Mouse (Mus musculus) limb, embryonic 11.5 days (tissue): ENCODE data around the gene Rhbdd2. TPM values are rescaled to one million over a fixed set of nuclear protein-coding genes. Genes with fewer than 3 reads are reported as not detected.

Source experiments
- ATAC-seq: fragments of 200-750 bp; cut with Nextera tagmentation; 2 replicates; pipeline ENCODE4 v1.8.0; 2017; ENCODE audit warnings: low read depth; ENCODE audit not compliant: insufficient number of reproducible peaks, low FRiP score, low TSS enrichment
- DNase-seq: peaks from one replicate; pipeline ENCODE4 v3.0.0-alpha.2; 2015; ENCODE audit warnings: low spot score
- H3K27ac ChIP-seq: fragments of 300-500 bp; sonication (generic); replicated peaks from 2 replicates; pipeline ENCODE4 v1.5.1; 2014; ENCODE audit warnings: low read depth, mild to moderate bottlenecking, low read length
- H3K27me3 ChIP-seq: fragments of 300-500 bp; sonication (generic); 2 replicates; pipeline ENCODE4 v1.6.1; 2014; ENCODE audit warnings: mild to moderate bottlenecking, low read length, mixed read lengths; ENCODE audit not compliant: control insufficient read depth, insufficient read depth
- H3K36me3 ChIP-seq: fragments of 300-500 bp; sonication (generic); 2 replicates; pipeline ENCODE4 v1.6.1; 2014; ENCODE audit warnings: mild to moderate bottlenecking, low read length, moderate library complexity, mixed read lengths; ENCODE audit not compliant: control insufficient read depth, insufficient read depth
- H3K4me1 ChIP-seq: fragments of 300-500 bp; sonication (generic); 2 replicates; pipeline ENCODE4 v1.6.1; 2014; ENCODE audit warnings: low read length, mixed read lengths; ENCODE audit not compliant: control insufficient read depth, insufficient read depth
- H3K4me2 ChIP-seq: fragments of 300-500 bp; sonication (generic); 2 replicates; pipeline ENCODE4 v1.6.1; 2014; ENCODE audit warnings: low read depth, mild to moderate bottlenecking, moderate library complexity; ENCODE audit not compliant: severe bottlenecking
- H3K4me3 ChIP-seq: fragments of 300-500 bp; sonication (generic); 2 replicates; pipeline ENCODE4 v1.5.1; 2014; ENCODE audit warnings: low read depth, low read length
- H3K9ac ChIP-seq: fragments of 300-500 bp; sonication (generic); 2 replicates; pipeline ENCODE4 v1.6.1; 2014; ENCODE audit warnings: mild to moderate bottlenecking, low read length
- H3K9me3 ChIP-seq: fragments of 300-500 bp; sonication (generic); 2 replicates; pipeline ENCODE4 v1.6.1; 2016; ENCODE audit warnings: low read length; ENCODE audit not compliant: control insufficient read depth
- WGBS: fragments of 180-500 bp; shearing (Covaris S2); extraction: QIAGEN DNeasy Blood & Tissue Kit; methylation state at CpG from one replicate; pipeline ENCODE4 v1.1.7; 2014; 5-methylcytosine and 5-hydroxymethylcytosine counted together
- polyA plus RNA-seq: library from polyadenylated mRNA; unstranded; fragments of >200 nt; fragmentation: Nextera tagmentation; extraction: Ambion mirVana; gene quantifications from 2 replicates; pipeline ENCODE4 v1.2.1, GENCODE M21; 2014

Gene Rhbdd2
- polyA plus RNA-seq, 1 experiment from 2014 or later: 55.3 TPM

DNA sequence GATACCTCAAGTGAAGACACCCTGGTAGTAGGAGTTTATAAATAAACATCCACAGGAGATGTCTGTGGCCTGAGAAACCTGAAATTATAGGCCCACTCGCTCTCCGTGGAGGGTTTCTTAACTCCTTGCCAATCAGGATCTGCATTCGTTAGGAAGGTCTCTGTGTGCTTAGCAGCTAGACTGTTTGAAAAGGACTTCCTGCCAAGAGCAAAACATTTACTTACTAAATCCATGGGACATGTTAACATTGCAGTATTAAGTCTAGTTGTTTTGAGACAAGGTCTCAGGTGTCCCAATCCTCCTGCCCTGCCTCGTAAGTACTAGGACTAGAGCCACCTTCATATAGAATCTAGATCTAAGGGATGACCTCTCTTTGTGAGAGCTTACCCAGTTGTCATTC, 58.8 kb downstream of the Rhbdd2 start:
- Histone ChIP-seq H3K4me2 (no peak overlapping the region), H3K4me3 (no peak overlapping the region), H3K9ac (no peak overlapping the region), H3K27me3 (no peaks in the 10 kb centered on the region), H3K36me3 (no peaks in the 10 kb centered on the region), H3K27ac (no peak overlapping the region), H3K4me1 (peaks cover 10% of the 10 kb centered on the region), H3K9me3 (no peaks in the 10 kb centered on the region)
- 92% methylated on average over 4 of the region's 4 CpGs for WGBS
- DNase-seq (no peak), ATAC-seq (no peak)

DNA sequence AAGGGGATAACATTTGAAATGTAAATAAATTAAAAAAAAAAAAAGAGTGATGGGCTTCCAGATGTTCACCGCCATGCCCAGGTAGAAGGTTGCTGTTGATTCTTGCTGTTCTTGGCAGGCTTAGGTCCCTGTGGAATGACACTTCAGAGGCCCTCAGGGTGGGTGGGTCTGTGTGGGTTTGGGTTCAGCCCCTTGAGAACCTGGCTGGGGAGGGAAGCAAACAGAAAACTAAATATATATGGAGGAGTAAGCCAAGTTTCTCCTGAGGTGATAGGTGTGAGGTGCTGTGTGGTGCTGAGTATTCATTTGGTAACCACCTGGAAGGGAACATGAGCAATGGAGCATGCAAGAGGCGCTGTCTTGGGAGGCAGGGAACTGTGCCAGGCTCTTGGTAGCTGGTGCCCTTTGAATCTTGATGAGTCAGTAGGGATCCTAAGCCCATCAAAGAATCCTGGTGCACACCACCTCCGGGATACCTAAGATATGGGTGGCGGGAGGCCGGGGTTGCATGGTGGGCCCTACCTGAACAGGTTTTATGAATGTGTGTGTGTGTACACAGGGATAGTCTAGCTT, 60.9 kb downstream of the Rhbdd2 start:
- 97% methylated on average over 5 of the region's 5 CpGs for WGBS
- H3K27ac ChIP-seq: no peak overlapping the region
- no peak overlapping the region for H3K9ac ChIP-seq
- no peak for DNase-seq
- H3K36me3 ChIP-seq: no peaks in the 10 kb centered on the region
- H3K4me1 ChIP-seq: peaks cover 10% of the 10 kb centered on the region
- no peaks in the 10 kb centered on the region for H3K27me3 ChIP-seq
- H3K4me2 ChIP-seq: no peak overlapping the region
- H3K4me3 ChIP-seq: no peak overlapping the region
- ATAC-seq: no peak
- no peaks in the 10 kb centered on the region for H3K9me3 ChIP-seq

DNA sequence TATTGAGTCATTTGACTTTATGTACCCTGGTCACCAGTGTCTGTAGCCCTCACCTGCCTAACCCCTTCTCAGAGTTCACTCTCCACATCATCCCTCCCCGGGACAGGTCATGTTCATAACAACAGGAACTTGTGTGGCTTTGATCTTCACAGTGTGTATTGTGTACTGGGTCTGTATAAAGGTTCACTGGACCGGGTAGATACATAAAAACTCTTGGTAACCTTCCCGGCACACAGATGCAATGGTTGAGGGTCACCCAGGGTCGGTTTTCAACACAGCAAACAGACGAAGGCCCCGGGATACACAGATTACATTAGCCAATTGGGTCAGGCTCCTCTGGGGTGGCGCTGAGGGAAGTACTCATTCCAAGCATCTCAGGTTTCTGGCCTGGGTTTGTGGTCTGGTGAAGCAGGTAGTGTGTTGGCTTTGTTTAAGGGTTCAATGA, 62.9 kb downstream of the Rhbdd2 start:
- no peaks in the 10 kb centered on the region for H3K27me3 ChIP-seq
- no peak overlapping the region for H3K4me3 ChIP-seq
- WGBS: 58% methylated on average over 7 of the region's 7 CpGs
- H3K27ac ChIP-seq: 0 out of 2 replicates have a peak overlapping the region, but pooled peaks have one; percentile 21
- H3K4me1 ChIP-seq: peaks cover 4% of the 10 kb centered on the region; the same call in 1 of the 2 replicates
- ATAC-seq (no peak), DNase-seq (no peak)
- H3K4me2 ChIP-seq: no peak overlapping the region
- H3K9ac ChIP-seq: no peak overlapping the region
- H3K36me3 ChIP-seq: peaks cover 2% of the 10 kb centered on the region; the same call in 1 of the 2 replicates
- H3K9me3 ChIP-seq: no peaks in the 10 kb centered on the region

Other genes with a start within 250 kb of the Rhbdd2 start
- 21.4 and 21.8 TPM in 2 replicates for gene Pom121, start 238.1 kb upstream of the Rhbdd2 start, polyA plus RNA-seq
- 35.2 and 39.4 TPM in 2 replicates for gene Hip1, start 87.5 kb upstream of the Rhbdd2 start, polyA plus RNA-seq
- not detected in 2 replicates for gene Ccl26, start 69.0 kb upstream of the Rhbdd2 start, polyA plus RNA-seq
- 0.37 and 1.3 TPM in 2 replicates for gene Ccl24, start 59.6 kb upstream of the Rhbdd2 start, polyA plus RNA-seq
- gene Por, start 37.4 kb downstream of the Rhbdd2 start, polyA plus RNA-seq: 111 and 121 TPM in 2 replicates
- gene Tmem120a, start 111.8 kb downstream of the Rhbdd2 start, polyA plus RNA-seq: 43.6 and 49.5 TPM in 2 replicates
- 0.40 TPM in 1 of 2 replicates, not detected in the other for gene Styxl1, start 145.8 kb downstream of the Rhbdd2 start, polyA plus RNA-seq
- 550 and 569 TPM in 2 replicates for gene Mdh2, start 145.9 kb downstream of the Rhbdd2 start, polyA plus RNA-seq
- gene Srrm3, start 174.3 kb downstream of the Rhbdd2 start, polyA plus RNA-seq: not detected in 2 replicates